Mouse (Mus musculus): ENCODE measurements around the gene Rftn1. TPM values are rescaled to one million over a fixed set of nuclear protein-coding genes. Genes with fewer than 3 reads are reported as not detected.

Gene Rftn1
- polyA plus RNA-seq, 1 experiment = 1.1 TPM

- H3K27ac ChIP-seq (ENCODE audit: insufficient read depth, low read length) = no peak overlapping the region
- H3K9ac ChIP-seq (ENCODE audit: low read depth, poor library complexity, severe bottlenecking) = no peak overlapping the region
- H3K27me3 ChIP-seq (ENCODE audit: control insufficient read depth, insufficient read depth, low read length, poor library complexity, severe bottlenecking) = no peaks in the 10 kb centered on the region
- H3K4me3 ChIP-seq (ENCODE audit: low read depth, low read length) = no peak overlapping the region
- H3K4me1 ChIP-seq (ENCODE audit: control insufficient read depth, insufficient read depth, low read length) = peaks cover 2% of the 10 kb centered on the region
- no peaks in the 10 kb centered on the region for H3K36me3 ChIP-seq (ENCODE audit: control insufficient read depth, insufficient read depth, low read length, poor library complexity, severe bottlenecking)
- TF ChIP-seq POLR2A (IDR thresholded peaks at IDR 0.05; ENCODE audit: insufficient read depth, low read length) (no peak), EP300 (IDR thresholded peaks at IDR 0.05; ENCODE audit: insufficient read depth, low read depth, low read length) (no peak), CTCF (IDR thresholded peaks at IDR 0.05; ENCODE audit: low read depth, low read length) (no peak)
- no peaks in the 10 kb centered on the region for H3K9me3 ChIP-seq (replicated peaks; ENCODE audit: control insufficient read depth, insufficient read depth, low read length, poor library complexity, severe bottlenecking)
Measured at GRCm38 (mm10) chr17:50071602-50071988, 118.9 kb downstream of the Rftn1 start.

- no peaks in the 10 kb centered on the region for H3K27me3 ChIP-seq (ENCODE audit: control insufficient read depth, insufficient read depth, low read length, poor library complexity, severe bottlenecking)
- H3K9me3 ChIP-seq (replicated peaks; ENCODE audit: control insufficient read depth, insufficient read depth, low read length, poor library complexity, severe bottlenecking) = no peaks in the 10 kb centered on the region
- peaks cover 2% of the 10 kb centered on the region for H3K4me1 ChIP-seq (ENCODE audit: control insufficient read depth, insufficient read depth, low read length)
- H3K36me3 ChIP-seq (ENCODE audit: control insufficient read depth, insufficient read depth, low read length, poor library complexity, severe bottlenecking) = no peaks in the 10 kb centered on the region
- no peak overlapping the region for H3K27ac ChIP-seq (ENCODE audit: insufficient read depth, low read length)
- no peak overlapping the region for H3K9ac ChIP-seq (ENCODE audit: low read depth, poor library complexity, severe bottlenecking)
- no peak overlapping the region for H3K4me3 ChIP-seq (ENCODE audit: low read depth, low read length)
- no peak for TF ChIP-seq POLR2A (IDR thresholded peaks at IDR 0.05; ENCODE audit: insufficient read depth, low read length)
- TF ChIP-seq CTCF (IDR thresholded peaks at IDR 0.05; ENCODE audit: low read depth, low read length) = no peak
- no peak for TF ChIP-seq EP300 (IDR thresholded peaks at IDR 0.05; ENCODE audit: insufficient read depth, low read depth, low read length)
Measured at GRCm38 (mm10) chr17:50070822-50071601, 119.5 kb downstream of the Rftn1 start.

- Histone ChIP-seq H3K36me3 (ENCODE audit: control insufficient read depth, insufficient read depth, low read length, poor library complexity, severe bottlenecking) (no peaks in the 10 kb centered on the region), H3K9ac (ENCODE audit: low read depth, poor library complexity, severe bottlenecking) (no peak overlapping the region), H3K4me1 (ENCODE audit: control insufficient read depth, insufficient read depth, low read length) (peaks cover 2% of the 10 kb centered on the region), H3K9me3 (replicated peaks; ENCODE audit: control insufficient read depth, insufficient read depth, low read length, poor library complexity, severe bottlenecking) (no peaks in the 10 kb centered on the region), H3K4me3 (ENCODE audit: low read depth, low read length) (no peak overlapping the region), H3K27ac (ENCODE audit: insufficient read depth, low read length) (no peak overlapping the region), H3K27me3 (ENCODE audit: control insufficient read depth, insufficient read depth, low read length, poor library complexity, severe bottlenecking) (no peaks in the 10 kb centered on the region)
- TF ChIP-seq EP300 (IDR thresholded peaks at IDR 0.05; ENCODE audit: insufficient read depth, low read depth, low read length) (no peak), POLR2A (IDR thresholded peaks at IDR 0.05; ENCODE audit: insufficient read depth, low read length) (no peak), CTCF (IDR thresholded peaks at IDR 0.05; ENCODE audit: low read depth, low read length) (no peak)
Measured at GRCm38 (mm10) chr17:50069897-50070636, 120.4 kb downstream of the Rftn1 start.

GRCm38 (mm10) chr17:50069205-50069604 is 121.3 kb downstream of the Rftn1 start:
- Histone ChIP-seq H3K9me3 (replicated peaks; ENCODE audit: control insufficient read depth, insufficient read depth, low read length, poor library complexity, severe bottlenecking) (no peaks in the 10 kb centered on the region), H3K27ac (ENCODE audit: insufficient read depth, low read length) (no peak overlapping the region), H3K27me3 (ENCODE audit: control insufficient read depth, insufficient read depth, low read length, poor library complexity, severe bottlenecking) (no peaks in the 10 kb centered on the region), H3K36me3 (ENCODE audit: control insufficient read depth, insufficient read depth, low read length, poor library complexity, severe bottlenecking) (no peaks in the 10 kb centered on the region), H3K4me1 (ENCODE audit: control insufficient read depth, insufficient read depth, low read length) (peaks cover 2% of the 10 kb centered on the region), H3K4me3 (ENCODE audit: low read depth, low read length) (no peak overlapping the region), H3K9ac (ENCODE audit: low read depth, poor library complexity, severe bottlenecking) (no peak overlapping the region)
- TF ChIP-seq CTCF (IDR thresholded peaks at IDR 0.05; ENCODE audit: low read depth, low read length) = no peak
- no peak for TF ChIP-seq POLR2A (IDR thresholded peaks at IDR 0.05; ENCODE audit: insufficient read depth, low read length)
- no peak for TF ChIP-seq EP300 (IDR thresholded peaks at IDR 0.05; ENCODE audit: insufficient read depth, low read depth, low read length)

GRCm38 (mm10) chr17:50068681-50069138 is 121.8 kb downstream of the Rftn1 start:
- no peaks in the 10 kb centered on the region for H3K36me3 ChIP-seq (ENCODE audit: control insufficient read depth, insufficient read depth, low read length, poor library complexity, severe bottlenecking)
- no peaks in the 10 kb centered on the region for H3K9me3 ChIP-seq (replicated peaks; ENCODE audit: control insufficient read depth, insufficient read depth, low read length, poor library complexity, severe bottlenecking)
- H3K27ac ChIP-seq (ENCODE audit: insufficient read depth, low read length) = no peak overlapping the region
- H3K4me1 ChIP-seq (ENCODE audit: control insufficient read depth, insufficient read depth, low read length) = peaks cover 2% of the 10 kb centered on the region
- TF ChIP-seq POLR2A (IDR thresholded peaks at IDR 0.05; ENCODE audit: insufficient read depth, low read length) (no peak), EP300 (IDR thresholded peaks at IDR 0.05; ENCODE audit: insufficient read depth, low read depth, low read length) (no peak), CTCF (IDR thresholded peaks at IDR 0.05; ENCODE audit: low read depth, low read length) (no peak)
- no peak overlapping the region for H3K4me3 ChIP-seq (ENCODE audit: low read depth, low read length)
- H3K27me3 ChIP-seq (ENCODE audit: control insufficient read depth, insufficient read depth, low read length, poor library complexity, severe bottlenecking) = no peaks in the 10 kb centered on the region
- no peak overlapping the region for H3K9ac ChIP-seq (ENCODE audit: low read depth, poor library complexity, severe bottlenecking)
